Mouse (Mus musculus) skeletal muscle tissue, adult 2 months (tissue): ENCODE measurements around the gene Cytip.
"Not testable (repeated sequence)": the region's sequence is repeated elsewhere in the genome, so short reads cannot be mapped to it uniquely, and the experiment has no call there.

Source experiments
- DNase-seq: peaks from one replicate; pipeline ENCODE4 v3.0.0-alpha.2; 2012; ENCODE audit warnings: low read depth, low spot score

The Cytip gene

DNA sequence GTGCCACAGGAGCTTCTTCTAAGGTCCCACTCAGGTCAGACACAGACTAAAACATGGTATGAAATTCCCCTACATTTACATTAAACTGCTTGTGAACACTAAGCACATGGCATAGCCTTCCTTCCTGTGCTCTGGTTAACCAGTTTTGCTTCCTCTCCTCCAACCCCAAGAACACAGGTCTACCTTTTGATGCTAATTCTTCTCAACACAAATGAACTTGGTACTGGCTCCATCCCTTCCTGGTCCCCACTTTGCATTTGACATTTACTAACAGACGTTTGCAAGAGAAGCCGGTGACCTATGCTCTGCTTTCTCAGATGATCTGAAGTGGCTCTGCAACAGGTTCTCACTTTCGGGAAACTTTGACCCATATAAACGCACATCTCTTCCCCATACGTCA, 65.4 kb downstream of the Cytip start:
- no peak for DNase-seq

DNA sequence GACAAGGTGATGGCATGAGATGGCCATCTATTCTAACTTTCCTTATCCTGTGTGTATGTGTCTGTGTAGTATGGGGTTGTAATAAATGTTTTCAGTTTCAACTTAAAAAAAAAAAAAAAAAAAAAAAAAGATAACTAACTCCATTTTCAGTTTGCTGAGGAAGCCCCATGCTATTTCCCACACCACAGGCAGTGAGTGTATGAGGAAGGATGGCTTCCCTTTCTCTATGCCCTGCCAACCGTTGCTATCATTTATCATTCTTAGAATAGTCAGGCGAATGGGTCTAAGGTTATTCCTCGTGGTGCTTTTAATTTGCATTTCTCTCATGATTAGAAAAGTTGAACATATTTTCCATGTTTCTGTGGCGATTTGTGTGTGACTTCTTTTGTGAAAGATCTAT, 84.2 kb downstream of the Cytip start:
- no peak for DNase-seq

DNA sequence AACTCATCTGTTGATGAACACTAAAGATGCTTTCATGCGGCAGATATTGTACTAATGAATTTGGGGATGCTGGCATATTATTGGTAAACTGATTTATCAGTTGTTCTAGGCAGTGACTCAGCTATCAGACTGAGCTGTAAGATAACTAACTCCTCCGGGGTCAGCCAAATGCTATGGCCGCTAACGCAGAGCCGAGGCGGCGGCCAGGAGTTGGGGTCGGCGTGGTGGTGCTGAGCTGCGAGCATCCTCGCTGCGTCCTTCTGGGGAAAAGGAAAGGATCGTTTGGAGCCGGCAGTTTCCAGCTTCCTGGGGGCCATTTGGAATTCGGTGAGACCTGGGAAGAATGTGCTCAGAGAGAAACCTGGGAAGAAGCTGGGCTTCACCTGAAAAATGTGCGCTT, 87.4 kb downstream of the Cytip start:
- not testable (repeated sequence) for DNase-seq

- DNase-seq, result no peak
Measured at GRCm38 (mm10) chr2:58107046-58107445, 88.3 kb downstream of the Cytip start.

DNA sequence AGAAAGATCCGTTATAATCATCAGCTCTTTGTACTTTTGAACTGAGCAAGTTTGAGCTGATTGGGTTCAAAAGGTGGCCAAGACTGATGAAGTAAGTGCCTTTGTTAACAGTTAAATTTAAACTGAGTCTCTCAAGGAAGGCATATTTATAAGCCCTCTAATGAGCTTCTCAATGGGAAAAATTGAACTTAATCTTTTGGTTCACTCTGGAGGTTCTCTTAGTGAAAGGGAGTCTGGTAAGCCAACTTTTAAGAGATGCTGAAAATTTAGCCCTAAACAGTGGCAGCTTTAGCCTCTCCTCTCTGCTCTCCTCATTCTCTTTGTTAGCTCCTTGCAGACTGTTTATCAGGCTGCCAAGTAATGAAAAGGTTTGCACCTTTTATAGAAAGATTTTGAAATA, 100.5 kb downstream of the Cytip start:
- no peak for DNase-seq

GRCm38 (mm10) chr2:58086420-58086819, 108.9 kb downstream of the Cytip start:
- no peak for DNase-seq

DNA sequence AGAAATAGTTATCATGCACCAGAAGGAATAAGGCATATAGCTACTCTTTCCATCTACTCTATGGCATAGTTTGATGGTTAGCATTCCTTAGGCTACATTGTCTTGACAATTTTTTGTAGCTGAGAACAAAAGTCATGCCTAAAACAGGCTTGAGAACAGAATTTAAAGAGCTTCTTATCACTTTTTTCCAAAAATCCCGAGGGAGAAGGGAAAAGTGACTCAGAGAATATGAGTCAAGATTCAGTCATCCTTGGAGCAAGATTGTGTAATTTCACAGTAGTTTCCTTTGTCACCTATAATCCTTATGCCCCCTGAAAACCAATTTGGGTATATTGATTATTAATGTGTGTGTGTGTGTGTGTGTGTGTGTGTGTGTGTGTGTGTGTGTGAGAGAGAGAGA, 115.5 kb downstream of the Cytip start:
- peak; percentile 13 for DNase-seq
